Mouse (Mus musculus) ES-CJ7 (cell line): ENCODE measurements around the gene Tmem44.

Experiments used
- DNase-seq: peaks from one replicate; pipeline ENCODE4 v3.0.0; 2011; ENCODE audit warnings: low read depth, low spot score

The Tmem44 gene

GRCm38 (mm10) chr16:30552621-30553338 is 2.1 kb upstream of the Tmem44 start:
- no peak for DNase-seq

- DNase-seq = peak; percentile 49
Measured at GRCm38 (mm10) chr16:30549966-30550747, 485 bp downstream of the Tmem44 start.

DNA sequence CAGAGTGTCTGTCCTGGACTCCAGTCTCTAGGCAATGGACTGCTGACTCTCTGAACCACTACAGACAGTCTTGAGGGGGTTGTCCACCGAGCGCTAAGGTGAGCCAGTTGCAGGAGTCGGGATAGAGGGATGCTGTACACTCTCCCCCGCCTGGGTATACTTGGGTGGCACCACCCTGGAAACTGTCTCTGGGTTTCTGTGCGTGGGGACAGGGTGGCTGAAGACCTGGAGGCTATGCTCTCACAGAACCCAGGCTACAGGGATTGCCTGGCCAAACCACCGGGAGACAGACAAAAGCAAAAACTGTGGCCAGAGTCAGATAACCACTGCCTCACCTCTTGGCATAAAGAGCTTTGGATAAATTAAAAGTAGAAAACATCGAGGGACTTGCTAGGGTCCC is 1.1 kb downstream of the Tmem44 start:
- DNase-seq = no peak

DNA sequence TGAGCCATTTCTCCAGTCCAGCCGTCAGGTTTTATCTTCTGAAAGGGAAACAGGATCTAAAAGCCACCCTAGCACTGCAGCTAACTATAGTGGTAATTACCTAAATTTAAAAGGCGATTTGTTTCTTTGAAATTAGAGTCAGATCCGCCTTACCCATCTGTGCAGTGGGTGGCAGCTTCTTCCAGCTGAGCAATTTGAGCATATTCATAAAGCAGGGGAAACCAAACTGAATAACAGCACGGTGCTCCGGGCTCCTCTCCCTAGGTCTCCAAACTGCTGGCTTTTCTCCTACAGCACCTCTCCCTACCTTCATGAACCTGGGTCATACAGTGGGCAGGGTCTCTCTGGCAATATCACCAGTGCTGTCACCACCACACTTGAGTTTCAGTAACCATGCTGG is 2.4 kb downstream of the Tmem44 start:
- no peak for DNase-seq

GRCm38 (mm10) chr16:30544693-30545092 is 5.9 kb downstream of the Tmem44 start:
- DNase-seq = no peak

- no peak for DNase-seq
Measured at GRCm38 (mm10) chr16:30543386-30543785, 7.3 kb downstream of the Tmem44 start.

- DNase-seq = no peak
Measured at GRCm38 (mm10) chr16:30542826-30543225, 7.8 kb downstream of the Tmem44 start.

DNA sequence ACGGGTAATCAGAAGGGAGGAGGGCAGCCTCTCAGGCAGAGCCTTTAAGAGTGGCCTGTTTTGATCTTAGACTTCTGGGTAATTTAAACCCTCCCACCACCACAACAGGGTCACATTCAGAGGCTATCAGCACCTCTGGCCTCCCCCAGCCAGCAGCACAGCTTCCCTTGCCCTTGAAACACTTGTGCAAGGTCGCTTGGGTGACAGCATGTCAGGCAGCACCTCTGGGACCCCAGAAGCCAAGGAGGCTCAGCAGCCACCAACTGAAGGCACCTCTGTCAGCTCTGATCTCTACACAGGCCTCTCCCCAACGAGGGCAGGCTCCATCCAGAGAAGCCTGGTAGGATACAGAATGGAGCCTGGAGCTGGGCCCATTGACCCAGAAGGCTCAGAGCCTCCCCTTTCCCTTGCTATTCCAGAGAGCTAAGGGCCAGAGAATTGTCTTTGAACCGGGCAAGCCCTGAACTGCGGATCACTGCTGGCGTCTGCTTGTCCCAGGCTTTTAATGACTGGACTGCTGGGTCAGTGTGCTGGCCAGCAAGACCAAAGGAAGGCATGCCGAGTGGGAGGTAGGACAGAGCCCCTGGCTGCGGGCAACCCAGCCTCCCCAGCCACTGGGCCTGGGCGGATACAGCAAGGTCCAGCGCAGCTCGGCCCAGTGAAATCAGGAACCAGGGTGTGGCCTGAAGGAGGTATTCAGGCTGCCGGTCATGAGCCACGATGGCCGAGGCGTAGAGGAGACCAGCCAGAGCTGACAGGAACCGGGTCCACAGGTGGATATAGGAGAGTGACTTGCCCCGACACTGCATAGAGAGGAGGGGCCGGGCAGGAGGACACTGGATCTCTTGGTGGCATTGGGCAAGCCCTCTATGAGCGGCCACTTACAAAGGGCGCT is 10.3 kb downstream of the Tmem44 start:
- no peak for DNase-seq

GRCm38 (mm10) chr16:30539433-30539832 is 11.2 kb downstream of the Tmem44 start:
- DNase-seq = peak; percentile 80

- DNase-seq = no peak
Measured at GRCm38 (mm10) chr16:30535075-30535474, 15.6 kb downstream of the Tmem44 start.

GRCm38 (mm10) chr16:30533592-30533991 is 17.1 kb downstream of the Tmem44 start:
- DNase-seq = no peak

- no peak for DNase-seq
Measured at GRCm38 (mm10) chr16:30532929-30533328, 17.7 kb downstream of the Tmem44 start.

GRCm38 (mm10) chr16:30531761-30532406 is 18.8 kb downstream of the Tmem44 start:
- peak; percentile 61 for DNase-seq

GRCm38 (mm10) chr16:30530815-30531214 is 19.8 kb downstream of the Tmem44 start:
- DNase-seq = peak; percentile 42

DNA sequence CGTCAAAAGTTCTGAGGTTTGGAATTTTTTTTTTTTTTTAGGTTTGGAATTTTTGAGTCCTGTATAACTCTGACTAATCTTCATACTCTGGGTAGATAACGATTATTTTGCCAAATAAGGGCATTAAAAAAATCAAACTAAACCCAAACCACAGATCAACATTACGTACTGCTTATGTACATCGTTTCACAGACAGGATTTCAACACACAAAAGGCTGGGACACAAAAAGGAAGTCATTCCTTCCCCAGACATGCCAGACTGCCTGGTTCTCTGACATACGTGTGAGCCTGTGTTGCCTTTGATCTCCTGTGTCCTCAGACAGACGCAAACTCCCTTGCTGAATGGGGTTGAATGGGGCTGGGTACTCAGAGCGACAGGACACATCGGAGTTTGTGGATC is 22.3 kb downstream of the Tmem44 start:
- no peak for DNase-seq

- DNase-seq = no peak
Measured at GRCm38 (mm10) chr16:30527889-30528288, 22.8 kb downstream of the Tmem44 start.

DNA sequence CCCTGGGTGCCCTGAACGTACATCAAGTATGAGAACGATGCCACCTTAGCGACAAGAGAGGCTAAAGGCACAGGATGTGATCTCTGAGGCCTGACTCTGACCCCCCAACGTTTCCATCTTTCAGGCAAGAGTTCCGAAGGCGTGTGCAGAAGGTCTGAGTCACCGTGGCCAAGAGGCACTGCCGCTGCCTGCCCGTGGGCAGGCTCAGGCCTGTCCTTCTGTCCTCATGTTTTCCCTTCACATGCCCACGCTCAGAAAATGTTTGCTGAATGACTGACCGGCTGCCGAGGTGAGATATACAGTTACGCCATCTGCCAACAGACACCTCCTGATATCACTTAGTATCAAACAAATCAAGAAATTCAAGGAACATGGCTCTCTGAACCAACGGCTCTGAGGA is 24.9 kb downstream of the Tmem44 start:
- DNase-seq = no peak

- DNase-seq = no peak
Measured at GRCm38 (mm10) chr16:30524481-30524880, 26.2 kb downstream of the Tmem44 start.

- peak; percentile 88 for DNase-seq
Measured at GRCm38 (mm10) chr16:30522253-30522940, 28.2 kb downstream of the Tmem44 start.

GRCm38 (mm10) chr16:30521147-30521546 is 29.5 kb downstream of the Tmem44 start:
- peak; percentile 65 for DNase-seq

- peak; percentile 73 for DNase-seq
Measured at GRCm38 (mm10) chr16:30520361-30520823, 30.2 kb downstream of the Tmem44 start.
